24 mouse cellular contexts compared by ENCODE assay signal in the genomic region with DNA sequence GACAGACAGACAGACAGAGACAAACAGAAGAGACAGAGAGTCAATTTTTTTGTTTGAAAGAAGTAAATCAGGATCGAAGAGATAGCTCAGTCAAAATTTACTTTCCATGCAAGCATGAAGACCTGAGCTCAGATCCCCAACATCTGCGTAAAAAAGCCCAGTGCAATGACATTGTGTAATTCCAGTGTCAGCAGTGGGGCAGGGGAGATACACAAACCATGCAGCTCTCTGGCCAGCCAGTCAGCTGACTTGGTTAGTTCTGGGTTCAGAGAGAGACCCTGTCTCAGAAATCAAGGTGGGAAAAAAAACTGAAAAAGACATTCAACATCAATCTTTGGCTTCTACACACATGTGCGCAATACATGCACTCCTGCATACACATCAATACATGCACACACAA. TPM values are rescaled to one million over a fixed set of nuclear protein-coding genes. Genes with fewer than 3 reads are reported as not detected.
DNase-seq lines count a peak whose midpoint lies in the region; ATAC-seq and TF ChIP-seq lines count a peak whose summit lies in the region.
"Had no signal": no experiment of that assay in that cellular context is flagged by ENCODE, and none has a peak within 500 bp of the region (broad histone marks: within the 10 kb centered on the region; RNA-seq: fewer than 3 reads in every experiment).

No protein-coding gene starts in this region.

- no peak for ATAC-seq in forebrain, embryonic 11.5 days (replicated peaks; ENCODE audit: low FRiP score)
- no peak for ATAC-seq in forebrain, embryonic 14.5 days
- no peak for ATAC-seq in heart, embryonic 13.5 days (ENCODE audit: extremely low read depth, insufficient number of reproducible peaks, low FRiP score, low TSS enrichment)
- ATAC-seq in lung, embryonic 15.5 days (ENCODE audit: borderline replicate concordance, extremely low read depth, low FRiP score, low TSS enrichment): no peak
- ATAC-seq: activated CD4-positive, CD25-positive, alpha-beta regulatory T cell, adult 4 months; forebrain, embryonic 13.5 days; forebrain, postnatal 0 days had no signal

- no peaks in the 10 kb centered on the region for H3K27me3 ChIP-seq in forebrain, embryonic 11.5 days (ENCODE audit: control insufficient read depth, insufficient read depth, low read length)
- H3K27me3 ChIP-seq in forebrain, embryonic 14.5 days (replicated peaks; ENCODE audit: control insufficient read depth, insufficient read depth, low read length): no peaks in the 10 kb centered on the region
- H3K27me3 ChIP-seq in heart, embryonic 13.5 days (replicated peaks): no peaks in the 10 kb centered on the region
- H3K27me3 ChIP-seq in heart, adult 2 months (ENCODE audit: control insufficient read depth, insufficient read depth, low read length): no peaks in the 10 kb centered on the region
- no peaks in the 10 kb centered on the region for H3K27me3 ChIP-seq in lung, embryonic 15.5 days
- H3K27me3 ChIP-seq: embryonic facial prominence, embryonic 13.5 days; forebrain, embryonic 13.5 days; heart, embryonic 15.5 days; hindbrain, embryonic 12.5 days; hindbrain, embryonic 15.5 days had no signal

- WGBS in forebrain, embryonic 11.5 days: 90% methylated on average over 3 of the region's 3 CpGs
- WGBS in forebrain, embryonic 14.5 days: 91% methylated on average over 3 of the region's 3 CpGs
- WGBS in heart, embryonic 13.5 days: 89% methylated on average over 3 of the region's 3 CpGs
- WGBS in heart, adult 2 months: 92% methylated on average over 3 of the region's 3 CpGs
- WGBS in lung, embryonic 15.5 days: 94% methylated on average over 3 of the region's 3 CpGs

- H3K4me1 ChIP-seq in forebrain, embryonic 11.5 days (replicated peaks; ENCODE audit: control insufficient read depth, insufficient read depth, low read length): no peaks in the 10 kb centered on the region
- H3K4me1 ChIP-seq in forebrain, embryonic 14.5 days (ENCODE audit: control insufficient read depth, insufficient read depth, low read length): no peaks in the 10 kb centered on the region
- peaks cover 23% of the 10 kb centered on the region for H3K4me1 ChIP-seq in heart, embryonic 13.5 days
- H3K4me1 ChIP-seq in heart, adult 2 months (ENCODE audit: control insufficient read depth, insufficient read depth, low read length): peaks cover 6% of the 10 kb centered on the region
- H3K4me1 ChIP-seq in lung, embryonic 15.5 days: peaks cover 32% of the 10 kb centered on the region
- H3K4me1 ChIP-seq: embryonic facial prominence, embryonic 13.5 days; forebrain, embryonic 13.5 days; hindbrain, embryonic 15.5 days had no signal

- H3K79me2 ChIP-seq in heart, adult 2 months (replicated peaks; ENCODE audit: control insufficient read depth, insufficient read depth, low read length): no peaks in the 10 kb centered on the region

- H3K4me3 ChIP-seq in forebrain, embryonic 11.5 days (ENCODE audit: low read depth, low read length): no peak overlapping the region
- no peak overlapping the region for H3K4me3 ChIP-seq in forebrain, embryonic 14.5 days (ENCODE audit: low read depth, low read length)
- no peak overlapping the region for H3K4me3 ChIP-seq in heart, embryonic 13.5 days
- H3K4me3 ChIP-seq in heart, adult 2 months: no peak overlapping the region
- no peak overlapping the region for H3K4me3 ChIP-seq in lung, embryonic 15.5 days
- H3K4me3 ChIP-seq: embryonic facial prominence, embryonic 10.5 days; embryonic facial prominence, embryonic 13.5 days; erythroblast, embryonic 14.5 days; forebrain, embryonic 13.5 days; gastrocnemius, adult 2 months; heart, embryonic 15.5 days; hindbrain, embryonic 12.5 days; hindbrain, embryonic 15.5 days had no signal

- TF ChIP-seq POLR2A in heart, adult 2 months (IDR thresholded peaks at IDR 0.05; ENCODE audit: insufficient read depth, low read depth, low read length): no peak

- no peak overlapping the region for H3K9ac ChIP-seq in forebrain, embryonic 11.5 days (ENCODE audit: low read length)
- H3K9ac ChIP-seq in forebrain, embryonic 14.5 days (ENCODE audit: low read length): no peak overlapping the region
- H3K9ac ChIP-seq in heart, embryonic 13.5 days: no peak overlapping the region
- no peak overlapping the region for H3K9ac ChIP-seq in heart, adult 2 months (ENCODE audit: low read depth, low read length)
- H3K9ac ChIP-seq in lung, embryonic 15.5 days: no peak overlapping the region
- H3K9ac ChIP-seq: embryonic facial prominence, embryonic 13.5 days; forebrain, embryonic 13.5 days; forebrain, postnatal 0 days; heart, embryonic 15.5 days; hindbrain, embryonic 12.5 days; hindbrain, embryonic 15.5 days had no signal

- no peak overlapping the region for H3K27ac ChIP-seq in forebrain, embryonic 11.5 days (ENCODE audit: low read depth, low read length)
- H3K27ac ChIP-seq in forebrain, embryonic 14.5 days (ENCODE audit: low read depth, low read length): no peak overlapping the region
- peak overlapping the region; percentile 81; the same call in 1 of the 2 replicates for H3K27ac ChIP-seq in heart, embryonic 13.5 days (replicated peaks)
- no peak overlapping the region for H3K27ac ChIP-seq in heart, adult 2 months
- H3K27ac ChIP-seq in lung, embryonic 15.5 days: peak overlapping the region; percentile 84
- H3K27ac ChIP-seq: embryonic facial prominence, embryonic 10.5 days; embryonic facial prominence, embryonic 13.5 days; forebrain, embryonic 13.5 days; hindbrain, embryonic 12.5 days; hindbrain, embryonic 15.5 days had no signal

- no peaks in the 10 kb centered on the region for H3K9me3 ChIP-seq in forebrain, embryonic 11.5 days (ENCODE audit: control insufficient read depth, low read length)
- no peaks in the 10 kb centered on the region for H3K9me3 ChIP-seq in forebrain, embryonic 14.5 days (replicated peaks; ENCODE audit: control insufficient read depth, low read length)
- no peaks in the 10 kb centered on the region for H3K9me3 ChIP-seq in heart, embryonic 13.5 days
- no peaks in the 10 kb centered on the region for H3K9me3 ChIP-seq in lung, embryonic 15.5 days
- H3K9me3 ChIP-seq: embryonic facial prominence, embryonic 10.5 days; embryonic facial prominence, embryonic 13.5 days; forebrain, embryonic 13.5 days; heart, embryonic 15.5 days; hindbrain, embryonic 12.5 days; hindbrain, embryonic 15.5 days had no signal

- intact Hi-C loops in heart, adult 2 months (cut with DNase I): loop anchor here (5.0 kb wide), 1 partner anchor 56 kb away; a partner anchor contains a TSS

- peak; percentile 22 for DNase-seq in forebrain, embryonic 11.5 days (ENCODE audit: low spot score)
- DNase-seq in forebrain, embryonic 14.5 days (ENCODE audit: low spot score): no peak
- DNase-seq in heart, adult 2 months: no peak
- no peak for DNase-seq in lung, postnatal 25 days (ENCODE audit: low spot score)
- DNase-seq: adrenal gland, adult 8-10 months; adrenal gland, postnatal 25 days; cerebellum, adult 11-12 months; cerebellum, adult 8-10 months; cerebellum, postnatal 10 days; cerebellum, postnatal 36 days; embryo, embryonic 11 days; forebrain, postnatal 0 days; gastrocnemius, postnatal 14 days had no signal

- no peak for TF ChIP-seq EP300 in heart, adult 2 months (IDR thresholded peaks at IDR 0.05; ENCODE audit: insufficient read depth, low read depth, low read length)

- no peak overlapping the region for H3K4me2 ChIP-seq in forebrain, embryonic 11.5 days (ENCODE audit: low read depth, low read length, severe bottlenecking)
- H3K4me2 ChIP-seq in forebrain, embryonic 14.5 days (ENCODE audit: low read length): no peak overlapping the region
- no peak overlapping the region for H3K4me2 ChIP-seq in heart, embryonic 13.5 days
- H3K4me2 ChIP-seq in lung, embryonic 15.5 days: no peak overlapping the region
- H3K4me2 ChIP-seq: embryonic facial prominence, embryonic 13.5 days; forebrain, embryonic 13.5 days; hindbrain, embryonic 12.5 days; hindbrain, embryonic 15.5 days had no signal

- TF ChIP-seq CTCF in heart, adult 2 months (IDR thresholded peaks at IDR 0.05): no peak

- no peaks in the 10 kb centered on the region for H3K36me3 ChIP-seq in forebrain, embryonic 11.5 days (ENCODE audit: control insufficient read depth, insufficient read depth, low read length)
- no peaks in the 10 kb centered on the region for H3K36me3 ChIP-seq in forebrain, embryonic 14.5 days (ENCODE audit: control insufficient read depth, insufficient read depth, low read length)
- no peaks in the 10 kb centered on the region for H3K36me3 ChIP-seq in heart, embryonic 13.5 days
- H3K36me3 ChIP-seq in heart, adult 2 months (ENCODE audit: control insufficient read depth, insufficient read depth, low read length): no peaks in the 10 kb centered on the region
- no peaks in the 10 kb centered on the region for H3K36me3 ChIP-seq in lung, embryonic 15.5 days
- H3K36me3 ChIP-seq: embryonic facial prominence, embryonic 10.5 days; embryonic facial prominence, embryonic 13.5 days; heart, embryonic 15.5 days; hindbrain, embryonic 12.5 days; hindbrain, embryonic 15.5 days had no signal

RNA-seq across cellular contexts. Expression of a gene that starts 55.1 kb away (rescaled TPM):
- 21.7 and 23.8 TPM in 2 replicates for polyA plus RNA-seq in forebrain, embryonic 11.5 days (2014; fragmentation: Nextera tagmentation; extraction: Ambion mirVana)
- polyA plus RNA-seq in forebrain, embryonic 14.5 days (2014; fragmentation: Nextera tagmentation; extraction: Ambion mirVana): 11.7 and 15.7 TPM in 2 replicates
- polyA plus RNA-seq in heart, embryonic 13.5 days (2015; fragmentation: Nextera tagmentation; extraction: Ambion mirVana): 7.8 and 10.5 TPM in 2 replicates
- 1 to 10 TPM; 8.9 to 9.3 TPM for total RNA-seq in heart, adult 2 months (2021)
- polyA plus RNA-seq in heart, adult 2 months (2012; rRNA removed): 8.5 and 11.1 TPM in 2 replicates
- 41.2 and 43.2 TPM in 2 replicates for polyA plus RNA-seq in lung, embryonic 15.5 days (2015; fragmentation: Nextera tagmentation; extraction: Ambion mirVana)

Comparison
In these comparisons a context has a peak if more than half of its experiments do, and no peak if none do; other contexts are left out.
1. H3K27ac ChIP-seq: peak in heart, embryonic 13.5 days (single experiment) and lung, embryonic 15.5 days (single experiment); none in forebrain, embryonic 11.5 days (single experiment), forebrain, embryonic 14.5 days (single experiment) and heart, adult 2 months (single experiment).